Mouse (Mus musculus): ENCODE measurements at regions not wholly inside any gene's neighbourhood (a gene's known extent, or its start where the extent isn't known, plus 50 kb on each side); places are given as distances from the start of the nearest gene placed in this dataset.

GRCm38 (mm10) chr15:7002226-7002625 lies 88.2 kb upstream of the Lifr start:
- Histone ChIP-seq H3K4me1 (ENCODE audit: insufficient read depth, low read length) (no peaks in the 10 kb centered on the region), H3K9me3 (ENCODE audit: low read length) (no peaks in the 10 kb centered on the region), H3K36me3 (ENCODE audit: insufficient read depth, low read length) (no peaks in the 10 kb centered on the region), H3K27me3 (ENCODE audit: insufficient read depth, low read length) (no peaks in the 10 kb centered on the region), H3K27ac (no peak overlapping the region), H3K9ac (replicated peaks; ENCODE audit: low read length) (no peak overlapping the region), H3K4me3 (ENCODE audit: low read length) (no peak overlapping the region), H3K4me2 (ENCODE audit: low read depth, low read length) (no peak overlapping the region)
- TF ChIP-seq CTCF (IDR thresholded peaks at IDR 0.05; ENCODE audit: low read depth): no peak
- WGBS: 68% methylated on average over 5 of the region's 5 CpGs
- ATAC-seq (no peak), DNase-seq (ENCODE audit: low spot score) (no peak)

- WGBS: 59% methylated on average over 2 of the region's 2 CpGs
- H3K9me3 ChIP-seq (ENCODE audit: low read length): no peaks in the 10 kb centered on the region
- H3K4me2 ChIP-seq (ENCODE audit: low read depth, low read length): no peak overlapping the region
- ATAC-seq (no peak), DNase-seq (ENCODE audit: low spot score) (no peak)
- no peak overlapping the region for H3K9ac ChIP-seq (replicated peaks; ENCODE audit: low read length)
- H3K4me1 ChIP-seq (ENCODE audit: insufficient read depth, low read length): no peaks in the 10 kb centered on the region
- no peak overlapping the region for H3K4me3 ChIP-seq (ENCODE audit: low read length)
- no peaks in the 10 kb centered on the region for H3K36me3 ChIP-seq (ENCODE audit: insufficient read depth, low read length)
- no peak for TF ChIP-seq CTCF (IDR thresholded peaks at IDR 0.05; ENCODE audit: low read depth)
- no peak overlapping the region for H3K27ac ChIP-seq
- H3K27me3 ChIP-seq (ENCODE audit: insufficient read depth, low read length): no peaks in the 10 kb centered on the region
These were observed 87.1 kb upstream of the Lifr start for GRCm38 (mm10) chr15:7003311-7003710.

- ATAC-seq: no peak
- no peaks in the 10 kb centered on the region for H3K36me3 ChIP-seq (ENCODE audit: insufficient read depth, low read length)
- DNase-seq (ENCODE audit: low spot score): no peak
- H3K9ac ChIP-seq (replicated peaks; ENCODE audit: low read length): no peak overlapping the region
- 92% methylated on average over 1 of the region's 1 CpGs for WGBS
- TF ChIP-seq CTCF (IDR thresholded peaks at IDR 0.05; ENCODE audit: low read depth): no peak
- H3K4me1 ChIP-seq (ENCODE audit: insufficient read depth, low read length): no peaks in the 10 kb centered on the region
- no peak overlapping the region for H3K4me2 ChIP-seq (ENCODE audit: low read depth, low read length)
- H3K9me3 ChIP-seq (ENCODE audit: low read length): no peaks in the 10 kb centered on the region
- H3K27me3 ChIP-seq (ENCODE audit: insufficient read depth, low read length): no peaks in the 10 kb centered on the region
- H3K4me3 ChIP-seq (ENCODE audit: low read length): no peak overlapping the region
- H3K27ac ChIP-seq: no peak overlapping the region
These were observed 85.3 kb upstream of the Lifr start for GRCm38 (mm10) chr15:7005142-7005541.

GRCm38 (mm10) chr15:7006271-7006670 lies 84.1 kb upstream of the Lifr start:
- ATAC-seq: no peak
- Histone ChIP-seq H3K9ac (replicated peaks; ENCODE audit: low read length) (no peak overlapping the region), H3K9me3 (ENCODE audit: low read length) (no peaks in the 10 kb centered on the region), H3K4me3 (ENCODE audit: low read length) (no peak overlapping the region), H3K27ac (no peak overlapping the region), H3K36me3 (ENCODE audit: insufficient read depth, low read length) (no peaks in the 10 kb centered on the region), H3K4me2 (ENCODE audit: low read depth, low read length) (no peak overlapping the region), H3K27me3 (ENCODE audit: insufficient read depth, low read length) (no peaks in the 10 kb centered on the region), H3K4me1 (ENCODE audit: insufficient read depth, low read length) (no peaks in the 10 kb centered on the region)
- no peak for DNase-seq (ENCODE audit: low spot score)
- 91% methylated on average over 2 of the region's 2 CpGs for WGBS
- TF ChIP-seq CTCF (IDR thresholded peaks at IDR 0.05; ENCODE audit: low read depth): no peak

- no peak for ATAC-seq
- Histone ChIP-seq H3K36me3 (ENCODE audit: insufficient read depth, low read length) (no peaks in the 10 kb centered on the region), H3K27ac (no peak overlapping the region), H3K4me1 (ENCODE audit: insufficient read depth, low read length) (no peaks in the 10 kb centered on the region), H3K4me3 (ENCODE audit: low read length) (no peak overlapping the region), H3K9ac (replicated peaks; ENCODE audit: low read length) (no peak overlapping the region), H3K9me3 (ENCODE audit: low read length) (no peaks in the 10 kb centered on the region), H3K27me3 (ENCODE audit: insufficient read depth, low read length) (no peaks in the 10 kb centered on the region), H3K4me2 (ENCODE audit: low read depth, low read length) (no peak overlapping the region)
- no peak for DNase-seq (ENCODE audit: low spot score)
- 68% methylated on average over 7 of the region's 7 CpGs for WGBS
- no peak for TF ChIP-seq CTCF (IDR thresholded peaks at IDR 0.05; ENCODE audit: low read depth)
These were observed 81.6 kb upstream of the Lifr start for GRCm38 (mm10) chr15:7008725-7009380.

GRCm38 (mm10) chr15:7010966-7011695 lies 79.3 kb upstream of the Lifr start:
- Histone ChIP-seq H3K4me2 (ENCODE audit: low read depth, low read length) (no peak overlapping the region), H3K36me3 (ENCODE audit: insufficient read depth, low read length) (no peaks in the 10 kb centered on the region), H3K27ac (no peak overlapping the region), H3K9me3 (ENCODE audit: low read length) (no peaks in the 10 kb centered on the region), H3K9ac (replicated peaks; ENCODE audit: low read length) (no peak overlapping the region), H3K4me1 (ENCODE audit: insufficient read depth, low read length) (no peaks in the 10 kb centered on the region), H3K27me3 (ENCODE audit: insufficient read depth, low read length) (no peaks in the 10 kb centered on the region), H3K4me3 (ENCODE audit: low read length) (no peak overlapping the region)
- no peak for DNase-seq (ENCODE audit: low spot score)
- no peak for ATAC-seq
- no peak for TF ChIP-seq CTCF (IDR thresholded peaks at IDR 0.05; ENCODE audit: low read depth)
- WGBS: 82% methylated on average over 4 of the region's 4 CpGs

- no peak overlapping the region for H3K4me2 ChIP-seq (ENCODE audit: low read depth, low read length)
- DNase-seq (ENCODE audit: low spot score): no peak
- no peaks in the 10 kb centered on the region for H3K9me3 ChIP-seq (ENCODE audit: low read length)
- TF ChIP-seq CTCF (IDR thresholded peaks at IDR 0.05; ENCODE audit: low read depth): no peak
- H3K4me3 ChIP-seq (ENCODE audit: low read length): no peak overlapping the region
- no peaks in the 10 kb centered on the region for H3K27me3 ChIP-seq (ENCODE audit: insufficient read depth, low read length)
- no peak overlapping the region for H3K9ac ChIP-seq (replicated peaks; ENCODE audit: low read length)
- 76% methylated on average over 2 of the region's 2 CpGs for WGBS
- no peaks in the 10 kb centered on the region for H3K36me3 ChIP-seq (ENCODE audit: insufficient read depth, low read length)
- no peak overlapping the region for H3K27ac ChIP-seq
- no peak for ATAC-seq
- no peaks in the 10 kb centered on the region for H3K4me1 ChIP-seq (ENCODE audit: insufficient read depth, low read length)
These were observed 78.7 kb upstream of the Lifr start for GRCm38 (mm10) chr15:7011696-7012070.

All from hindbrain, postnatal 0 days (tissue).